Mouse (Mus musculus) monocyte, adult 5-6 weeks (primary cell): ENCODE results near the gene Rtp1. TPM values are rescaled to one million over a fixed set of nuclear protein-coding genes. Genes with fewer than 3 reads are reported as not detected.

Source experiments
- ATAC-seq: fragments of 153-309, 156-312 bp; replicated peaks from 2 replicates; pipeline ENCODE4 v1.8.0; 2017; ENCODE audit warnings: mild to moderate bottlenecking; ENCODE audit not compliant: low TSS enrichment, insufficient number of reproducible peaks, severe bottlenecking, poor library complexity, low FRiP score
- total RNA-seq: library from RNA; stranded (forward); fragments of 200-1000, 200-491, 200-594 nt; gene quantifications from 3 replicates; pipeline ENCODE4 v1.2.3, GENCODE M21; 2017

Rtp1 gene
- total RNA-seq = not detected in 3 replicates

GRCm38 (mm10) chr16:23428647-23429319 lies at the start of gene Rtp1:
TSS of gene Rtp1 (plus strand) at chr16:23429133.
- ATAC-seq = no peak

DNA sequence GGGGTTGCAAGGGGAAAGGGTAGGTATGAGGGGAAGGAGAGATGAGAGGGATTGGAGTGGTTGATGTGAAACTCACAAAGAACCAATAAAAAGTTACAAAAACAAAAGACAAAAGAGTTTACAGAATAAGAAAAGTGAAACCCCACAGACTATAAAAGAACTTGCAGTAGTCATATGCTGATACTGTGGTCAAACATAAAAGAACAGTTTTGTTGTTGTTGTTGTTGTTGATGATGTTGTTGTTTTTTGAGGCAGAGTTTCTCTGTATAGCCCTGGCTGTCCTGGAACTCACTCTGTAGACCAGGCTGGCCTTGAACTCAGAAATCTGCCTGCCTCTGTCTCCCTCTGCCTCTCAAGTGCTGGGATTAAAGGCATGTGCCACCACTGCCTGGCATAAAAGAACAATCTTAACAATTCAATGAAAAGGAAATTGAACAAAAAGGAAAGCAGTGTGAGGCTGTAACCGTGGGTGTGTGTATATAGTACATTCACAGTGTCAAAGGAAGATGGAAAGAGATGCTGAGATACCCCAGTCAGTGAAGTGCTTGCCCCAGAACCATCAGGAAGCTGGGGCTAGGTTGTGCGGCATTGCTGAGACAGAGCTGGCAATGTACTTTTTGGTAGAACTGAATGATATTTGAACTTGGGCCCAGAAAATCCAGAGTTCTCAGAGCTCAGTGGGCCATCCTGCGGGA lies 49.2 kb upstream of the Rtp1 start:
- no peak for ATAC-seq

DNA sequence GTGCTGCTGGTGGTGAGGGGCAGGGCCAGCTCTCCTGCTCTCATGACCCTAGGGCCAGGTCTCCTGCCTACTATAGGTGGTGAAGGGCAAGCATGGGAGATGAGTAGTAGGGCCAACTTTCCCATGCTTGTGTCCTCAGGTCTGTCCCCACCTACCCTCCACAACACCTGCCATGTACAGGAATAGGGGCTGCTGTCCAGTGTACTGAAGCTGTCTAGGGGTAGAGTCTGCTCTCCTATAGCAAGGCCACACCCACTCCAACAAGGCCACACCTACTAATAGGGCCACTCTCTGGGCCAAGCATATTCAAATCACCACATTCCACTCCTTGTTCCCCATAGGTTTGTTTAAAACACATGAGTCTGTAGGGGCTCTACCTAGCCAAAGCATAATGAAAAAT lies 44.6 kb upstream of the Rtp1 start:
- no peak for ATAC-seq

DNA sequence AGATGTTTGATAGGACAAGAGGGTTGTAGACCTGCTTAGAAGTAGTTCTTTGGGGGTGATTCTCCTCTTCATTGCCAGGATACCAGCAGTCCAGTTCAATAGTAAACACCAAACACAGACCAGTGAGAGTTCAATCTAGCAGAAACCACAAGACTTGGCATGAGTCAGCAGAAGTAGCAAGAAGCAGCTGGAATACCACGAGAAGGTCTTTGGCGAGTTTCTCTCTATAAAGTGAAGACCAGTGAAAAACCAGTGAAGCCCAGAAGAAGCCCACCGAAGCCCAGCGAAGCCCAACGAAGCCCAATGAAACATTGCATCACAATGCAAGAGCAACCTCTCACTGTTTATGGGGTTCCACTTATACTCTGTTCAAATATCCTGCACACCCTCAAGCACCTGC lies 31.0 kb upstream of the Rtp1 start:
- no peak for ATAC-seq

DNA sequence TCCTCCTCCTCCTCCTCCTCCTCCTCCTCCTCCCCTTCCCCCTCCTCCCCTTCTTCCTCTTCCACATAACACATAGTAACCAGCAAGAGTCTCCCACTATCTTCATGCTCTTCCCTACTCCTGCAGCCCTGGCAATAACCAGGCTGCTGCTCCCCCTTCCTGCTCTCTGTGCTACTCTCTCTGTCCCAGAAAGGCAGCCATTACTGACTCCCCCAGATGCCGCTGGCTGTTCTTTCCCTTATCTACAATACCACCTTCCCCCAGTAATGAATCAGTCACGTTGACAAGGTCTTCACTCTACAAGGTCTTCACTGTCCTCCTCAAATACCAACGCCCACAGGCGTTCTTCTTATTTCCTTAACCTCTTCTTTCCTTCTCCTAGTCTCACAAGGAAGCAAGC lies 27.5 kb upstream of the Rtp1 start:
- ATAC-seq = no peak

DNA sequence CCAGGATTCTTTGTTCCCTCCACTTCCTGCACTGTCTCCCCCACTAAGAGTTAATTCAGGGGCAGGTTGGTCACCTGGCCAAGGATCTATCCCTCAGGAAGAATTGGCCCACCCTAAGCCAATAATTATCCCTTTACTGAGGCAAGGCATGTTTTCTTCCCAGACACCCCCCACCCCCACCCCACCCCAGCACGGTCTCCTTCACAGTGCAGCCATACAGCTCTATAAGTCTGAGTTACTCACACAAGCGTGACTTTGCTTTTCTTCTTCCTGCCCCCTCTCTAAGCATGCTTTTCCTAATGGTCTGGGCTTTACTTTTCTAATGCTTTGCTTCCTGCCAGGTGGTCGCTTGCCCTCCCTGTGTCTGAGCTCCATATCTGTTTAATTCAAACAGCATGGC lies 27.0 kb upstream of the Rtp1 start:
- ATAC-seq = no peak

DNA sequence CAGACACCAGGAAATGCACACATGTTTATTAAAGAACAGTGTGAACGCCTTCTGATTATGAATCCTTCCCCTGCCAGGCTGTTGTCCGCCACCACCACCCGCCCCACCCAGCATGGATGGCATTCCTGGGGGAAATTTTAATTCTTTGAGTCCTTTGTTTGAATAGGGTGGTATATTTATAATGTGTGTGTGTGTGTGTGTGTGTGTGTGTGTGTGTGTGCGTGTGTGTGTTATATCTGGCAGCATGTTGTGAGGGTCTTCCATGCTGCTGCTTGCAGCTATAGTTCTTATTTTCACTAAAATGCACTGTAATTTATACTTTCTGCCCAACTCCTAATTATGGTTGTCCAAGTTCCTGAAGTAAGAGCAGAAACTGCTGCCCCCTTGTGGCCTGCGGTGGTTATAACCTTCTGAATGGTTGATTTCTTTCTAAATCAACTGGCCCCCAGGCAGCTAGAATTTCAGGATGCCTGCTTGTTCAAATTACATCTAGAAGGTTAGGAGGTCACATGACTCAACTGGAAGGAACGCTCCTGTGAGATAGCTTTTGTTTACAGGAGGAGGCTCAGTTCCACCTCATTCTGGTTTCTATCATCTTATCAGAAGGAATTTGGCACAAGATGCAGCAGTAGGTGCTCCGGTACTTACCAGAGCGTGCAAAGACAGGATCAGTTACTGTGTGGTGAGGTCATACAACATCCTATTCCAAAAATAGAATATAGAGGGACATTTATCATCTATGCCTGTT lies 25.8 kb upstream of the Rtp1 start:
- peak; percentile 56; the same call in 1 of the 2 replicates for ATAC-seq

GRCm38 (mm10) chr16:23412930-23413329 lies 16.0 kb upstream of the Rtp1 start:
- ATAC-seq = no peak

DNA sequence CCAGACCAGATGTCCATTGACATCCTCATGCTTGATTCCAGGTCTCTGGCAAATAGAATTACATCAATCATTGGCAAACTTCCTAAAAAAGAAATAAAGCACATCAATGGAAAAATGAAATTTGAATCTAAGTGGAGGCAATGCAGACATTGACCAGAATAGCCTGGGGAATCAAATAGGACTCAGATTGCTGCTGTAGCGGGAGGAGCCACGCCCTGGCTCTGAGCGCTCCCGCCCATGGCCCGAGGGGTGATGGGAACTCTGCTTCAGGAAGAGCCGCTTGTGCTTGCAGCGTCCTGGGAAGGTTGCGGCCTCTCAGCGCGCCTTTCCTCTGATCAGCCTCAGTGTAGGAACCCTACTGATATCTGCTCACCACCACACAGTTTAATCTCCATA lies 12.7 kb upstream of the Rtp1 start:
- ATAC-seq = no peak

DNA sequence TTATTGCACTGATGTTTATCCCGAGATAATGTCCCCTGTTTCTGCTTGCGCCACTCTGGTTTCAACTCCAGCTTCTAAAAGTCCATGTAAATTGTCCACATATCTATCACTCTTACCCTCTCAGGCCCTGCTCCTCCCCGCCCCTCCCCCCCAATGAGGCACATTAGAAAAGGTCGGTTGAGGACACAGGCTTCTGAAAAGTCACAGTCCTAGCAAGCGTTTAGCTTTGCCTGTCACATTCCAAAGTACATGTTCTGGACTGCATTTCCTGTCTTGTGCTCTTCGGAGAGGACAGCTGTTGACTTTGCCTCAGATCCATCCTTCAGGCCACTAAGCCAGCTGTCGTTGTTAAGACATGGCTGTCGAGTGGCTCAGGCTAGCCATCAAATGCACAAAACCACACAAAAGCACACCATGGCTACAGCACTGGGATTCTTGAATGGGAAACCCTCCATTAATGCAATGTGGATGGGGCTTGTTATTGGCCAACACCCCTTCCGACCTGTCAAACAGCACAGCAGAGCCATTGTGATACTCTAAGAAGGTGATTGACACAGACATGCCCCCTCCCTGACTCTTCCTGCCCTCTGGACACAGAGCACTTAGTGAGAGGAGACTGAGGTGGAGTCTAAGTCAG lies 12.2 kb upstream of the Rtp1 start:
- no peak for ATAC-seq

DNA sequence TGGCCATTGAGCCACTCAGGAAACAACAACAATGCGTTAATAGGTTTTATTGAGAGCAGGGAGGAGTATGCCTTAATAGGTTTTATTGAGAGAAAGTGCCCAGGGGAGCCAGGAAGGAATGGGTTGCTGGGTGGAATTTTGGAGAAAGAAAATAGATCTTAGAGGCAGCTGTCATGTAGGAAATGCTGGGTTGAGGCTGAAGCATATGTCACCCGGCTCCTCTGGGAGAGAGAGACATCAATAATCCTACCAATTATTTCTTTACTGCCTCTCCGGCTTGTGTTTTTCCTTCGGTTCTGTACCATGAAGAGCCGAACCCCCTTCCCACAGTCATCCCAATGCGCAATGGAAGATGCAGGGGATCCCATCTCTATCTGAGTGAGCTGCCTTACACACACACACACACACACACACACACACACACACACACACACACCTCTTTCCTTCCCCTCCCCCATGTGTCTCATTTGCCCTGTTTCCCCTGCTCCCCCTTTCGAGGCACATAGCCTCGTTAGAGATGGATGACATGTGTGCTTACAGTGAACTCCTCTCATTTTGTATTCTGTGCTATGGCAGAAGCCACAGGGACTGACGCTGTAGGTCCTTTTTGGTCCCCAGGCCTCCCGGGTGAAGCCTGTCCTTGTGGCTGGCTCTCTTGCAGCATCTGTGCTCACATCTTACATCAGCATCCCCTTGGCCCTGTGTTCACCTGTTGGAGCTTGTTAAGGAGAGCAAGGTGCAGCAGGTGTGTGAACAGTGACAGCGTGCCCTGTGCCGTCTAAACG lies 11.3 kb upstream of the Rtp1 start:
- no peak for ATAC-seq

DNA sequence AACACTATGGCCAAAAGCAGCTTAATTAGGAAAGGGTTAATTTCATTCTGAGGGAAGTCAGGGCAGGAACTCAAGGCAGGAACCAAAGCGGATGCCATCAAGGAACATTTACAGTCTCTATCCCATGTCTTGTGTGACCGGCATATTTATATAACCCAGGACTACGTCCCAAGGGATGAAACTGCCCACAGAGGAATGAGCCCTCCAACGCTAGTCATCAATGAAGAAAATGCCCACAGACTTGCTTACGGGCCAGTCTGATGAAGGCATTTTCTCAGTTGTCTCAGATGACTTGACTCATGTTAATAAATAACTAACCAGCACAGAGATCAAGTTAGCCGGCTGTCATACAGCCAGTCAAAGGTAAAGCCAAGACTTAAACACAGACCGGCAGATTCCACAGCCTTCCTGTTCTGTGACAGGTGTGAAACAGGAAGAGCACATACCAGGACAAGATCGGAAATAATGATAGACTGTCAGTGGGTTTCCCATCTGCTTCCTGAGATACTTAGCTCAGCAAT lies 9.3 kb upstream of the Rtp1 start:
- ATAC-seq = no peak

- ATAC-seq = no peak
These were observed 5.1 kb upstream of the Rtp1 start for GRCm38 (mm10) chr16:23423825-23424224.

- ATAC-seq = no peak
These were observed 1.2 kb upstream of the Rtp1 start for GRCm38 (mm10) chr16:23427701-23428100.

DNA sequence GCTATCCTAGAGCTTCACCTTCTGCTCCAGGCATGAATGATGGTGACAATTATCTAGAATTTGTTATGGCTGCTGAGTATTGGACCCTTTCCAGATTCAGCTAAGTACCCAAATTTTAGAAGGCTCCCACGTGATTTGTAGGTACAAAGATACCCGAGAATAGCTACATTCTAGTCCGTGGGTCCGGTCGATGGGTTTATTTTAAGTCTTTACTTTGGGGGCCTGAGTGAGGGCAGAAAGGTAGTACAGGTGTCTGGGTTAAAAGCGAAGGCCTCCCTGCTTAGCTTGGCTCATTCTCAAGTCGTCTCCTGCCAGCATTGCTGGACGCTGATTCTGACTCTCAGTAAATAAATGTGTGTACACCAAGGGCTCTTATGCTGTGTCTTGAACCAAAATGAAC lies 1.1 kb downstream of the Rtp1 start:
- no peak for ATAC-seq

DNA sequence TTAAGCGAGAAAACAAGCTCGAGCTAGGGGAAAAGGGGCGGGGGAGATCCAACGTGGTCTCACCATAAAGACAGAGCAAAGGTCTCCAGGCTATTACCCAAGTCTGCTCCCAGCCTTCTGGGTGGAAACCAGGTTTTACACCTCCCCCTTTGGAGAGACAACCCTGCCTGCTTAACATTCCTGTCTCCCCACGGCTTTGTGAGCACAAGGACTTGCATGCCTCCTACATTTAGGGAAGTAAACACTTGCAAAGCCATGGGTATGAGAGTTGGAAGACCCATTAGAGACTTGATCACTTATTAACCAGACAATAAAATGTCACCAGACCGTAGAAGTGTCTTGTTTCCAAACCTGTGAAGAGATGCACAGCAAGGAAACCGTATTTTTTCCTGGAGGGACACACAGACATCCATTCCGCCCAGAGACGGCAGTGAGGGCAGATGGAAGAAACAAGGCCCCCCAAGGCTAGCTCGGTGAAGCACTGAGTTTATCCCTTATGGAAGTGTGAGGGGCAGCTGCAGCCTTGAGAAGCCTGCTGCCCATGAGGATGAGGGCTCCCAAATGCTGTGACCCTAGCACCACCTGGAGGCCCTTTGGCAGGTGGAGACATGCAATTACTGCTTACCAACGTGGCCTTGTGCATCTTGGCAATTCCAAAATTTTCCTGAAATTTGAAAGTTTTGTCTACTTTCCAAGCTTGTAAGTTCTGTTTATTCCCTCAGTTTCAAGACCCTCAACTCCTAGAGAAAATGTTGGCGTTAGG lies 8.7 kb downstream of the Rtp1 start:
- ATAC-seq = no peak

- no peak for ATAC-seq
These were observed 15.3 kb downstream of the Rtp1 start for GRCm38 (mm10) chr16:23444231-23444630.

DNA sequence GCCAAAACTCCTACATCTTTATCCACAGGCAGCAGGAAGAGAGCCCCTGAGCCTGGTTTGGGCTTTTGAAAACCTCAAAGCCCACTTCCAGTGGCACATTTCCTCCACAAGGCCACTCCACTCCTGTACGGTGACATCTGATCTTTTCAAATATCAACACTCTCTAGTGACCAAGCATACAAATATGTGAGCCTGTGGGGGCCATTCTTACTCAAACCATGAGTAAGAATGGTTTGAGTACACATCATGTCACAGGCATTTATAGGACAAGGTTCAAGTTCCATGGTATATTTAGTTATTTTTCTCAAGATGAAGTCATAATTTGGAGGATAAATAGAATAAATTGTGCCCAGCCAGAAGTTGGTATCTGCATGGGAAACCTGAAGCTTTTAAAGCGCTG lies 21.0 kb downstream of the Rtp1 start:
- no peak for ATAC-seq
